Mouse (Mus musculus) hindbrain, postnatal 0 days (tissue): ENCODE data around the gene Ccdc130. TPM values are rescaled to one million over a fixed set of nuclear protein-coding genes. Genes with fewer than 3 reads are reported as not detected.

Source experiments
- ATAC-seq: fragments of 200-750 bp; cut with Nextera tagmentation; 2 replicates; pipeline ENCODE4 v1.8.0; 2017; ENCODE audit warnings: mild to moderate bottlenecking, moderate TSS enrichment, moderate library complexity
- DNase-seq: peaks from one replicate; pipeline ENCODE4 v3.0.0-alpha.2; 2015; ENCODE audit warnings: low spot score
- H3K27ac ChIP-seq: fragments of 300-500 bp; sonication (generic); 2 replicates; pipeline ENCODE4 v1.5.1; 2014; ENCODE audit warnings: mild to moderate bottlenecking
- H3K27me3 ChIP-seq: fragments of 300-500 bp; sonication (generic); 2 replicates; pipeline ENCODE4 v1.6.1; 2014; ENCODE audit warnings: low read length, mixed read lengths; ENCODE audit not compliant: insufficient read depth
- H3K36me3 ChIP-seq: fragments of 300-500 bp; sonication (generic); 2 replicates; pipeline ENCODE4 v1.6.1; 2014; ENCODE audit warnings: low read length, mixed read lengths; ENCODE audit not compliant: insufficient read depth
- H3K4me1 ChIP-seq: fragments of 300-500 bp; sonication (generic); 2 replicates; pipeline ENCODE4 v1.6.1; 2014; ENCODE audit warnings: antibody characterized with exemption, low read length, mixed read lengths; ENCODE audit not compliant: insufficient read depth
- H3K4me2 ChIP-seq: fragments of 300-500 bp; sonication (generic); 2 replicates; pipeline ENCODE4 v1.6.1; 2014; ENCODE audit warnings: low read depth, mild to moderate bottlenecking, low read length, moderate library complexity, mixed read lengths
- H3K4me3 ChIP-seq: fragments of 300-500 bp; sonication (generic); 2 replicates; pipeline ENCODE4 v1.5.1; 2014; ENCODE audit warnings: low read length
- H3K9ac ChIP-seq: fragments of 300-500 bp; sonication (generic); replicated peaks from 2 replicates; pipeline ENCODE4 v1.6.1; 2014; ENCODE audit warnings: mild to moderate bottlenecking, low read length, moderate library complexity, mixed read lengths
- H3K9me3 ChIP-seq: fragments of 300-500 bp; sonication (generic); 2 replicates; pipeline ENCODE4 v1.6.1; 2016; ENCODE audit warnings: low read length, mixed read lengths
- CTCF ChIP-seq: IDR thresholded peaks from 2 replicates; pipeline ENCODE4 v1.5.1; 2016; ENCODE audit warnings: antibody characterized with exemption, control low read depth, low read depth
- WGBS: fragments of 180-500 bp; shearing (Covaris S2); extraction: QIAGEN DNeasy Blood & Tissue Kit; methylation state at CpG from one replicate; pipeline ENCODE4 v1.1.7; 2014; 5-methylcytosine and 5-hydroxymethylcytosine counted together
- polyA plus RNA-seq: library from polyadenylated mRNA; unstranded; fragments of >200 nt; fragmentation: Nextera tagmentation; extraction: Ambion mirVana; gene quantifications from 2 replicates; pipeline ENCODE4 v1.2.1, GENCODE M21; 2015
- total RNA-seq: library from RNA; depleted of rRNA; stranded (reverse); fragments of >200 nt; gene quantifications from 2 replicates; pipeline ENCODE4 v1.2.3, GENCODE M21; 2014

Ccdc130 gene
- total and polyA plus RNA-seq, 2 experiments from 2014 or later = 7.5 to 12.9 TPM

DNA sequence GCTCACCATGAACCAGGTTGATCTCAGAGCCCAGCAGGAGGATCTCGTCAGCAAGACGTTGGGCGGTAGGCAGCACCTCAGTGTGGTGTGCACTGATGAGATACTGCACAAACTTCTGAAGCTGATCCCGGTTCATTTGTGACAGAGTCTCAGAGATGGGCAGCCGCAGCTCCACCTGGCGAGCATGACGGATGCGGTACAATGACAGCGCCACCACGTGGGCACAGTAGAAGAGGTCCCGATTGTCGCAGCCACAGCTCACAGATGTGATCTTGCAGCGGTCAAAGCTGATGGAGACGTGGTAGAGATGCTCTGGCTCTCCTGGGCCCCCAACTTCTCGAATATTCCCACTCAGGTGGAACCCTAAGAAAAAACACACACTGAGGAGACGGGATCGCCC lies 39.4 kb downstream of the Ccdc130 start:
- DNase-seq (no peak), ATAC-seq (0 out of 2 replicates have a peak, but pooled peaks have one; percentile 8)
- Histone ChIP-seq H3K9ac (no peak overlapping the region), H3K27me3 (no peaks in the 10 kb centered on the region), H3K9me3 (no peaks in the 10 kb centered on the region), H3K4me2 (no peak overlapping the region), H3K36me3 (peaks cover 60% of the 10 kb centered on the region), H3K27ac (no peak overlapping the region), H3K4me3 (no peak overlapping the region), H3K4me1 (peaks cover 7% of the 10 kb centered on the region; the same call in 1 of the 2 replicates)
- TF ChIP-seq CTCF = peak; percentile 49
- WGBS = 80% methylated on average over 17 of the region's 17 CpGs

DNA sequence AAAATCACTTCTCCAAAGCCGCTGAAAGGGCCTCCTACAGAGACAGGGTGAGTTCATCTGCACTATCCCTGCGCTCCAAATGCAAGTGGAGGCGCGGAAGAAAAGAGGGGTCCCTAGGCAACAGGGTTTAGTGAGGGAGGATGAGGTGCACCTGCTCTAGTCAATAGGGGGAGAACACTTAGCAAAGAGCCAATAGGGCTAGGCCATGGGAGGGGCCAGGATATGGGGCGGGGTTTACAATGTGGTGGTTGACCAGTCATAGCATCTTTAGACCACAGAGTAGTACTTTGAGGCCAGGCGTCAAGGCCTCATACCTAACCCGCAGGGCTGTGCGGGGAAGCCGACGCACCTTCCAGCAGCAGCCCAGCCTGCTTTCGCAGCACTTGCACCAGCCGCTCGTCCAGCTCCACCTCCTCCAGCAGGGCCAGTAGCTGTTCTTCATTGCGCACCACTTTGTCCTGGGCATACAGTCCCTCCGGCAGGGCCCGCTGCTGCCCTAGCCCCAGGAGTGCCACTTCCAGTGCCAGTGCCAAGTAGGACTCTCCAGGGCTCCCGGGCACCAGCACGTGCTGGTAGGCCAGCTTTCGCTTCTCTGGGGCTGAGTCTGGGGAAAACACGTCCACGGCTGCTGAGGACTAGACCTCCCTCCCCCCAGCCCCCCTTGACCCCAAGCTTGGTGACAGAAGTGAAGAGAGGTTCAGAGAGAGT lies 46.7 kb downstream of the Ccdc130 start:
- no peaks in the 10 kb centered on the region for H3K27me3 ChIP-seq
- H3K4me3 ChIP-seq = no peak overlapping the region
- peak; percentile 44; the same call in 1 of the 2 replicates for ATAC-seq
- H3K9ac ChIP-seq = no peak overlapping the region
- no peaks in the 10 kb centered on the region for H3K4me1 ChIP-seq
- H3K9me3 ChIP-seq = no peaks in the 10 kb centered on the region
- no peak for TF ChIP-seq CTCF
- no peak overlapping the region for H3K4me2 ChIP-seq
- WGBS = 84% methylated on average over 21 of the region's 21 CpGs
- H3K36me3 ChIP-seq = peaks cover 71% of the 10 kb centered on the region
- H3K27ac ChIP-seq = no peak overlapping the region
- no peak for DNase-seq

DNA sequence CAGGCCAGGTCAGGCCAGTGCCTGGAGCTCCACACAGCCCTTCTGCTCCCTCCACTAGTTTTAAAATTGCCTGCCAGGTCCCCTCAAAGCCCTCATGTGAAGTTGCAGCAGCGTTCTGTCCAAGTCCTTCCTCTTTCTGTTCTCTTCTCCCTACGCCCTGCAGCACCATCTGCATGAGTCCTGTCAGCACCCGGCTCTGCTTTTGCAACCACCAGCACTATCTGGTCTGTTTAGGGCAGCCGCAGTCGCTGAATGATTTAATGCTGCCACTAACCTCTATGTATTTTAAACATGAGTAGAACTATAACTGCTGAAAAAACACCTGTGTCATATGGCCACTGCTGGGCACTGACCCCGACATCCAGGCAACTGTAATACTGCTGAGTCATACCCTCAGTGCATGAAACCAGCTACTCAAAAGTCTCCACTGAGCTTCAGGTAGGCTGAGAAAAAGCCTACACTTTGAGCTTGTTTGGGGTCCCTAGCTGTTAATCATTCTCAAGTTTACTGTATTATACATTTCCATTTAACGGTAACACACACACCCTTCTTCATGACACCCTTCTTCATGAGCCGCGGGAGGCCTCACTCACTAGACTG lies 47.5 kb downstream of the Ccdc130 start:
- no peak for TF ChIP-seq CTCF
- H3K36me3 ChIP-seq = peaks cover 71% of the 10 kb centered on the region
- H3K9me3 ChIP-seq = no peaks in the 10 kb centered on the region
- no peaks in the 10 kb centered on the region for H3K4me1 ChIP-seq
- 97% methylated on average over 9 of the region's 9 CpGs for WGBS
- no peak overlapping the region for H3K27ac ChIP-seq
- H3K9ac ChIP-seq = no peak overlapping the region
- DNase-seq = no peak
- no peak overlapping the region for H3K4me3 ChIP-seq
- ATAC-seq = no peak
- H3K4me2 ChIP-seq = no peak overlapping the region
- no peaks in the 10 kb centered on the region for H3K27me3 ChIP-seq

DNA sequence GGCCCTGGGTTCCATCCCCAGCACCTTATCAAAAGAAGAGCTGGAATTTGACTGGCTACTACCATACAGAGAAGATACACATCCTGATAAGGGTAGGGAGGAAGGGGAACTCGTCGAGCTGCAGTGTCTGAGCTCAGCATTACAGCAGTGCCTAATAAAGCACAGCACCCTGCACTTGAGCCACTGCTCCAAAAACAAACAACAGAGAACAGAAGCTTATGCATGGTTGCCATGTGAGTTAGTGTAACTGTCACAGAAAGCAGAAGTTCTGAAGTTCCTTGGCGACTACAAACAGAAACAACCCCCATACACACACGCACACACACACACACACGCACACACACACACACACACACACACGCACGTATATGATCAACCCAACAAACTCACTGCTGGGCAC lies 50.1 kb downstream of the Ccdc130 start:
- ATAC-seq (no peak), DNase-seq (no peak)
- no peak overlapping the region for H3K27ac ChIP-seq
- H3K4me1 ChIP-seq = no peaks in the 10 kb centered on the region
- no peak overlapping the region for H3K4me3 ChIP-seq
- H3K9ac ChIP-seq = no peak overlapping the region
- TF ChIP-seq CTCF = no peak
- 89% methylated on average over 7 of the region's 7 CpGs for WGBS
- peaks cover 69% of the 10 kb centered on the region for H3K36me3 ChIP-seq
- no peaks in the 10 kb centered on the region for H3K27me3 ChIP-seq
- H3K9me3 ChIP-seq = no peaks in the 10 kb centered on the region
- H3K4me2 ChIP-seq = no peak overlapping the region

DNA sequence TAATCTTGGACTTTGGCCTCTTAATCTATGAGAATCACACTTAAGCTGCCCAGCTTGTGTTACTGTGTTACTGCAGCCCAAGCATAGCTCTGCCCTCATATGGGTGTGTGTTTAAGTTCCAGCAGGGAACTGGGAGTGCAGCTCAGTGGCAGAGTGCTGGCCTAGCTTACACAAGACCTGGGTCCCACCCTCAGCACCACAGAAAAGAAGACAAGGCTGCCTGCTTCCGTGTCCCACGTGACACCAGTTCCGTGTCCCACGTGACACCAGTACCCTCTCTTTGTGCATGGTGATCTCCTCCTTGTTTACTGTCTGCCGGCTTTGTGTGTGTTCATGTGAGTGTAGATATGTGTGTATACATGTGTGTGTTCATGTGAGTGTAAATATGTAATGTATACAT lies 52.0 kb downstream of the Ccdc130 start:
- H3K9me3 ChIP-seq = no peaks in the 10 kb centered on the region
- no peak overlapping the region for H3K9ac ChIP-seq
- WGBS = 94% methylated on average over 5 of the region's 5 CpGs
- no peaks in the 10 kb centered on the region for H3K27me3 ChIP-seq
- H3K27ac ChIP-seq = no peak overlapping the region
- no peak overlapping the region for H3K4me3 ChIP-seq
- peaks cover 70% of the 10 kb centered on the region for H3K36me3 ChIP-seq
- DNase-seq (no peak), ATAC-seq (no peak)
- no peaks in the 10 kb centered on the region for H3K4me1 ChIP-seq
- no peak for TF ChIP-seq CTCF
- no peak overlapping the region for H3K4me2 ChIP-seq

DNA sequence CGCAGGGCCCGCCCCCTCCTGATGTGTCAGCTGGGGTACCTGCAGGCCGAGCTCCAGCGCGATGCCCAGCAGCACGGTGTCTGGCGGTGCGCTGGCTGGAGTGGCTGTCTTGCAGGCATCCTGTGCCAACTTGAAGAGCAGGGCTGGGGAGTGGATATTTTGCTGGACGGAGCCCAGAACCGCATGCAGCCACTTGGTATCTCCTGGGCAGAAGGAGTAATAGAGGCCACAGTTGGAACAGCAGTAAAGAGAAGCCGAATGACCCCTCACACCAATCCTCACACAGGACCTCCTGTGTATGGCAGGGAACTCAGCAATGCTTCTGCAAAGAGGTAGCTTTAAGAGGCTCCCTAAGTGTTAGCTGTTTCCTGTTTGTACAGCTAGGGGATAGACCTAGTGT lies 53.0 kb downstream of the Ccdc130 start:
- Histone ChIP-seq H3K27ac (no peak overlapping the region), H3K27me3 (no peaks in the 10 kb centered on the region), H3K4me3 (no peak overlapping the region), H3K9me3 (no peaks in the 10 kb centered on the region), H3K36me3 (peaks cover 73% of the 10 kb centered on the region), H3K4me2 (no peak overlapping the region), H3K9ac (no peak overlapping the region), H3K4me1 (no peaks in the 10 kb centered on the region)
- DNase-seq (no peak), ATAC-seq (no peak)
- no peak for TF ChIP-seq CTCF
- WGBS = 91% methylated on average over 11 of the region's 11 CpGs

DNA sequence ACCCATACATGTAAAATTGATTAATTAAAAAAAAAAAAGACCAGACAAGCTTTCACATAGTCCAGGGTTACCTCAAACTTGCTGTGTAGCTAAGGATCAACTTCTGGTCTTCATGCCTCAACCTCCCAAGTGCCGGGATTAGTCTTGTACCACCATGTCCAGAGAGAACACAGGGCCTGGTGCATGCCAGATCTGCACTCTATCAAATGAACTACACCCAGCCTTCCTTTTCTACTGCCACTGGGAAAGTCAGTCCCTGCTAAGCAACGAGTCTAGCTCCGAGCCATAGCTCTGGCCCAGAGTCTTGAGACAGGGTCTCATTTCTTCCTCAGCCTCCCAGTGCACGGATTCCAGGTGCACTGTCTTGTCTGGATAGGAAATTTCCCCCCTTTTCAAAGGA lies 56.9 kb downstream of the Ccdc130 start:
- Histone ChIP-seq H3K4me2 (no peak overlapping the region), H3K4me1 (0 out of 2 replicates have a peak, but pooled peaks cover 6% of the 10 kb centered on the region), H3K9ac (no peak overlapping the region), H3K36me3 (peaks cover 73% of the 10 kb centered on the region), H3K9me3 (no peaks in the 10 kb centered on the region), H3K4me3 (no peak overlapping the region), H3K27ac (no peak overlapping the region), H3K27me3 (no peaks in the 10 kb centered on the region)
- TF ChIP-seq CTCF = no peak
- DNase-seq (no peak), ATAC-seq (no peak)
- 92% methylated on average over 4 of the region's 4 CpGs for WGBS
